Mouse (Mus musculus) T-helper 2 cell (primary cell): ENCODE results near the gene Gm26657.

ENCODE experiments used
- in situ Hi-C: fragments of 300-600 bp; cut with MboI, MseI; formaldehyde crosslinking; loops from one replicate; pipeline ENCODE4 v1.15.1; 2025; ENCODE audit warnings: high pct_unique_total_duplicates

The Gm26657 gene

DNA sequence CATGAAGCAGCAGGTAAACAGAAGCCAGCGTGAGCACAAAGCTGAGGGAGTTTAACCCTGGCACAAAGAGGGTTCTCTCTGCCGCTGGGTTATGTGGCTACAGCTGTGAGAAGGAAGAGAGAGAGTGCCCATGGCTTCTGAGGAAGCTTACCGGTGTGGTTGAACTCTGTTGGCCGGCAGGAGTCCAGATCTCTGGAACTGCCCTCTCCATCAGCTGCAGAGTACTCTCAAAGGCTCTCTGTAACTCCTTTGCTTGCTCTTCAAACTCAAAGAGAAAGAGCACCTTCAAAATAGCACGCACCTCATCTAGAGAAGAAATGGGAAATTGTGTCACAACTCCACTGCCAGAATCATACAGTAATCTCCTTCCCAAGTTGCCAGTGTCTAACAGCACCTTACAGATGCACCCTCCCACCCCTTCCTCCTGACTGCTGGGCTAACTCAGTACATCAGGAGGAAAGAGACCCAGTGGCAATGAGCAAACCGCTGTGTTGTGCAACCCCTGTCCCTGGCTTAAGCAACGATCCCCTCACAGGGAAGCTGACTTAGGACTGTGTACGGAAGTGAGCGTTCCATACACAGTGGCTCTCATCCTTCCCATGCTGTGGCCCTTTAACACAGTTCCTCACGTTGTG, 17.2 kb downstream of the Gm26657 start:
- in situ Hi-C loops = loop anchor here (25.0 kb wide), 1 partner anchor 1155 kb away; the partner anchor contains the start of gene D630039A03Rik

DNA sequence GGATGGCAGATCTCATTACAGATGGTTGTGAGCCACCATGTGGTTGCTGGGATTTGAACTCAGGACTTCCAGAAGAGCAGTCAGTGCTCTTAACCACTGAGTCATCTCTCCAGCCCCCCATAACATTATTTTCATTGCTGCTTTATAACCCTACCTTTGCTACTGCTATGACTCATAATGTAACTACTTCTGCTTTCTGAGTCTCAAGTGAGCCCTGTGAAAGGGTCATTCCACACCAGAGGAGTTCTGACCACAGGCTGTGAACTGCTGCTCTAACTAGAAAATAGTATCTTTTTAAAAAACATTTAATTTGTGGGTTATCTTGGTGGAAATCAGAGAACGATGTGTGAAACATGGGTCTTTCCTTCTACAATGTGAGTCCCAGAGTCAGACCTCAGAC, 17.8 kb downstream of the Gm26657 start:
- in situ Hi-C loops = loop anchor here (25.0 kb wide), 1 partner anchor 1155 kb away; the partner anchor contains the start of gene D630039A03Rik

DNA sequence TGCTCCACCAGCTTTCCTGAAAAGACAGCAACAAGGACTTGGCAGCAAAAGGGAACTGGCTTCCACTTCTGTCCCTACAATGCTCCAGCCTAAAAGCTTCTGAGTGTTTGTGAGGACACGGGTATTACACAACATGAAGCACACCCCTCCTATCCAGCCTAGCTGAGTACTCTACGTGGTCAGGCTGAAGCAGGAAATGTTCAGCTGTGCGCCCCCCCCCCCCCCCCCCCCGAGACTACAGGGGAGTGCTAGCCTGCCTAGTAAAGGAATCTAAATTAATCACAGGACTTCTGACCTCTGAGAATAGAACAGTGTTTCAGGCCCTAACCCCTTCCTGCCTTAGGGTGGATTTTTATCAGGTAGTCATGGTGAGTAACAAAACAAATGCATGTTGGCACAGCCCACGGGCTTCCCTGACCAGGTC, 28.0 kb downstream of the Gm26657 start:
- in situ Hi-C loops = loop anchor here (25.0 kb wide), 1 partner anchor 1144 kb away; the partner anchor contains the start of gene D630039A03Rik

GRCm38 (mm10) chr4:56768913-56769312, 29.0 kb downstream of the Gm26657 start:
- in situ Hi-C loops = loop anchor here (25.0 kb wide), 1 partner anchor 1143 kb away; the partner anchor contains the start of gene D630039A03Rik

GRCm38 (mm10) chr4:56771065-56771464, 31.2 kb downstream of the Gm26657 start:
- in situ Hi-C loops = loop anchor here (25.0 kb wide), 1 partner anchor 1141 kb away; the partner anchor contains the start of gene D630039A03Rik
